Mouse (Mus musculus) CH12.LX (cell line): ENCODE measurements around the gene Asic4.

ENCODE experiments used
- CTCF ChIP-seq, 2 experiments: IDR thresholded peaks in 1 of 2; conservative IDR thresholded peaks in 1 of 2; 2 replicates each; pipeline ENCODE4 v1.5.1; 2011 to 2012; ENCODE audit warnings: low read depth in 2 of 2, low read length in 2 of 2, improper control_type of control experiment in 1 of 2, inconsistent platforms in 1 of 2, mild to moderate bottlenecking in 1 of 2, moderate library complexity in 1 of 2
- EP300 ChIP-seq: IDR thresholded peaks from 2 replicates; pipeline ENCODE4 v1.6.1; 2011; ENCODE audit warnings: low read length, improper control_type of control experiment
- HCFC1 ChIP-seq: IDR thresholded peaks from 2 replicates; pipeline ENCODE4 v1.6.1; 2012; ENCODE audit warnings: low read depth, mild to moderate bottlenecking, inconsistent platforms, low read length, improper control_type of control experiment
- JUND ChIP-seq: conservative IDR thresholded peaks from 2 replicates; pipeline ENCODE4 v1.6.1; 2011; ENCODE audit warnings: low read depth, low read length, improper control_type of control experiment
- MAX ChIP-seq: IDR thresholded peaks from 2 replicates; pipeline ENCODE4 v1.6.1; 2011; ENCODE audit warnings: low read length, improper control_type of control experiment
- MEF2A ChIP-seq: IDR thresholded peaks from 2 replicates; pipeline ENCODE4 v1.6.1; 2014; ENCODE audit warnings: low read depth, mild to moderate bottlenecking, inconsistent platforms, low read length, improper control_type of control experiment, borderline replicate concordance
- MXI1 ChIP-seq: IDR thresholded peaks from 2 replicates; pipeline ENCODE4 v1.6.1; 2011; ENCODE audit warnings: mild to moderate bottlenecking, low read depth, low read length, improper control_type of control experiment
- POLR2A ChIP-seq: IDR thresholded peaks from 2 replicates; pipeline ENCODE4 v1.6.1; 2011; ENCODE audit warnings: low read depth, mild to moderate bottlenecking, improper control_type of control experiment, low read length
- POLR2AphosphoS2 ChIP-seq: IDR thresholded peaks from 2 replicates; pipeline ENCODE4 v1.6.1; 2011; ENCODE audit warnings: low read depth, low read length, improper control_type of control experiment
- RCOR1 ChIP-seq: conservative IDR thresholded peaks from 2 replicates; pipeline ENCODE4 v1.6.1; 2012; ENCODE audit warnings: low read depth, mild to moderate bottlenecking, inconsistent platforms, low read length, improper control_type of control experiment
- SMC3 ChIP-seq: IDR thresholded peaks from 2 replicates; pipeline ENCODE4 v1.6.1; 2011; ENCODE audit warnings: low read depth, low read length, improper control_type of control experiment
- UBTF ChIP-seq: IDR thresholded peaks from 2 replicates; pipeline ENCODE4 v1.6.1; 2012; ENCODE audit warnings: low read depth, mild to moderate bottlenecking, inconsistent platforms, low read length, improper control_type of control experiment, moderate library complexity
- ZC3H11A ChIP-seq: IDR thresholded peaks from 2 replicates; pipeline ENCODE4 v1.6.1; 2012; ENCODE audit warnings: low read depth, mild to moderate bottlenecking, inconsistent platforms, low read length, improper control_type of control experiment
- ZNF384 ChIP-seq: IDR thresholded peaks from 2 replicates; pipeline ENCODE4 v1.6.1; 2012; ENCODE audit warnings: low read depth, low read length, improper control_type of control experiment, inconsistent platforms

DNA sequence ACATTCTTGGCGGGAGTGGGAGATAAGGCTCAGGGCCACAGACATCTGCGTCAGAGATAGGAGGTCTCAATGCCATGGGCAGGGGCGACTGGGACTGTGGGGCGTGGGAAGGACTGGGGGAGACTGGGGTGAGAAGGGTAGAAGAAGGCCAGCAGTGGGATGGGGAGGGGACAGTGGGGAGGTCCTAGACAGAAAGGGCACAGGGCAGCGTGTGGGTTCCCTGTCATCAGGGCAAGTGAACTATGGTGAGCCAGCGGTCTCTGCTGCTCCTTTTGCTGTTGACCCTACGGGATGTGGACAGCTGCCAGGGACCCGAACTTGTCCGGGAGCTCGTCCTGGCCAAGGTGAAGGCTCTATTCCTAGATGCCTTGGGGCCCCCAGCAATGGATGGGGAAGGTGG lies 56.8 kb downstream of the Asic4 start, which contains the start of gene Inha:
- TF ChIP-seq POLR2A (no peak), CTCF (conservative IDR thresholded peaks at IDR 0.05 in 1 of 2, IDR thresholded peaks at IDR 0.05 in 1 of 2; ENCODE audit: low read depth in 2 of 2, low read length in 2 of 2) (no peak), MAX (no peak), ZC3H11A (no peak), EP300 (no peak), HCFC1 (no peak), MXI1 (no peak), POLR2AphosphoS2 (no peak), UBTF (no peak), SMC3 (no peak), ZNF384 (no peak), JUND (no peak), MEF2A (no peak), RCOR1 (no peak)
